Mouse (Mus musculus) right cerebral cortex, postnatal 10 days (tissue): ENCODE measurements around the gene Smo.
"Not testable (repeated sequence)": the region's sequence is repeated elsewhere in the genome, so short reads cannot be mapped to it uniquely, and the experiment has no call there.

ENCODE experiments used
- DNase-seq, 2 experiments: peaks; one replicate each; pipeline ENCODE4 v3.0.0; 2021; ENCODE audit warnings: low spot score in 2 of 2

Gene Smo

GRCm38 (mm10) chr6:29726576-29727200 is 8.6 kb upstream of the Smo start:
- no peak for DNase-seq

GRCm38 (mm10) chr6:29728035-29728434 is 7.3 kb upstream of the Smo start:
- DNase-seq, result no peak

- DNase-seq, result no peak
These were observed 5.8 kb upstream of the Smo start for GRCm38 (mm10) chr6:29729491-29729890.

GRCm38 (mm10) chr6:29735689-29736451 is 567 bp downstream of the Smo start:
- DNase-seq, result peak in 1 of 2 experiments; percentile 48

- DNase-seq, result no peak
These were observed 1.5 kb downstream of the Smo start for GRCm38 (mm10) chr6:29736610-29737458.

- peak; percentile 47 to 73 for DNase-seq
These were observed 16.3 kb downstream of the Smo start for GRCm38 (mm10) chr6:29751466-29752152.

- no peak for DNase-seq
These were observed 18.0 kb downstream of the Smo start for GRCm38 (mm10) chr6:29753336-29753735.

GRCm38 (mm10) chr6:29756001-29756400 is 20.7 kb downstream of the Smo start:
- DNase-seq, result peak; percentile 44 to 70

- DNase-seq, result no peak
These were observed 21.2 kb downstream of the Smo start for GRCm38 (mm10) chr6:29756476-29756875.

- peak; percentile 78 to 83 for DNase-seq
These were observed 23.1 kb downstream of the Smo start for GRCm38 (mm10) chr6:29758417-29758816.

GRCm38 (mm10) chr6:29759012-29759679 is 23.8 kb downstream of the Smo start:
- no peak for DNase-seq

- not testable (repeated sequence) for DNase-seq
These were observed 25.1 kb downstream of the Smo start for GRCm38 (mm10) chr6:29760397-29760796.

GRCm38 (mm10) chr6:29761282-29761681 is 26.0 kb downstream of the Smo start:
- DNase-seq, result no peak

- DNase-seq, result no peak
These were observed 27.2 kb downstream of the Smo start for GRCm38 (mm10) chr6:29762524-29762923.

GRCm38 (mm10) chr6:29766874-29767273 is 31.6 kb downstream of the Smo start:
- no peak for DNase-seq

GRCm38 (mm10) chr6:29767813-29768660 is 32.7 kb downstream of the Smo start, which contains the start of gene Ahcyl2:
Ahcyl2 (plus strand) TSS chr6:29768011.
- DNase-seq, result peak; percentile 98 to 99

GRCm38 (mm10) chr6:29768791-29769441 is 33.6 kb downstream of the Smo start:
- peak in 1 of 2 experiments; percentile 55 for DNase-seq

GRCm38 (mm10) chr6:29770672-29771321 is 35.5 kb downstream of the Smo start:
- no peak for DNase-seq

GRCm38 (mm10) chr6:29772236-29772635 is 36.9 kb downstream of the Smo start:
- DNase-seq, result no peak
